Mouse (Mus musculus) spleen, postnatal 10 days (tissue): ENCODE data around the gene Nme1.

ENCODE experiments used
- DNase-seq, 2 experiments: peaks; one replicate each; pipeline ENCODE4 v3.0.0; 2021 to 2022; ENCODE audit warnings: low spot score in 2 of 2

The Nme1 gene

GRCm38 (mm10) chr11:93968005-93968847 lies at the start of gene Nme1, which contains the start of gene Gm20390:
TSS of gene Nme1 (minus strand) at chr11:93968521.
TSS of gene Gm20390 (minus strand) at chr11:93968293.
- peak; percentile 95 to 96 for DNase-seq

- DNase-seq = no peak
These were observed 35.0 kb upstream of the Nme1 start for GRCm38 (mm10) chr11:94003346-94003745.

- no peak for DNase-seq
These were observed 31.0 kb upstream of the Nme1 start for GRCm38 (mm10) chr11:93999276-93999675.

GRCm38 (mm10) chr11:93997141-93997775 lies 28.9 kb upstream of the Nme1 start:
- DNase-seq = peak; percentile 30 to 60

- peak; percentile 67 to 68 for DNase-seq
These were observed 28.2 kb upstream of the Nme1 start for GRCm38 (mm10) chr11:93996306-93997140.

GRCm38 (mm10) chr11:93995720-93996305 lies 27.5 kb upstream of the Nme1 start, which contains the start of gene Spag9:
TSS of gene Spag9 (plus strand) at chr11:93996091.
- DNase-seq = peak; percentile 89 to 96

- peak; percentile 70 to 81 for DNase-seq
These were observed 26.9 kb upstream of the Nme1 start for GRCm38 (mm10) chr11:93995111-93995719.

GRCm38 (mm10) chr11:93994531-93994930 lies 26.2 kb upstream of the Nme1 start:
- no peak for DNase-seq

- no peak for DNase-seq
These were observed 20.2 kb upstream of the Nme1 start for GRCm38 (mm10) chr11:93988328-93989062.

GRCm38 (mm10) chr11:93987625-93988327 lies 19.5 kb upstream of the Nme1 start:
- no peak for DNase-seq

- DNase-seq = no peak
These were observed 18.7 kb upstream of the Nme1 start for GRCm38 (mm10) chr11:93987026-93987425.

- no peak for DNase-seq
These were observed 18.0 kb upstream of the Nme1 start for GRCm38 (mm10) chr11:93986298-93986697.

GRCm38 (mm10) chr11:93985265-93985664 lies 16.9 kb upstream of the Nme1 start:
- DNase-seq = no peak

GRCm38 (mm10) chr11:93984619-93985018 lies 16.3 kb upstream of the Nme1 start:
- DNase-seq = no peak

GRCm38 (mm10) chr11:93979502-93980049 lies 11.3 kb upstream of the Nme1 start:
- DNase-seq = no peak

GRCm38 (mm10) chr11:93972951-93973350 lies 4.6 kb upstream of the Nme1 start:
- no peak for DNase-seq

- DNase-seq = no peak
These were observed 1.5 kb upstream of the Nme1 start for GRCm38 (mm10) chr11:93969799-93970198.

GRCm38 (mm10) chr11:93969171-93969570 lies 850 bp upstream of the Nme1 start:
- DNase-seq = no peak

GRCm38 (mm10) chr11:93968848-93969128 lies 467 bp upstream of the Nme1 start:
- DNase-seq = no peak

- peak in 1 of 2 experiments; percentile 14 for DNase-seq
These were observed 940 bp downstream of the Nme1 start for GRCm38 (mm10) chr11:93967381-93967780.
